17 mouse cellular contexts compared by ENCODE assay signal in the genomic region with DNA sequence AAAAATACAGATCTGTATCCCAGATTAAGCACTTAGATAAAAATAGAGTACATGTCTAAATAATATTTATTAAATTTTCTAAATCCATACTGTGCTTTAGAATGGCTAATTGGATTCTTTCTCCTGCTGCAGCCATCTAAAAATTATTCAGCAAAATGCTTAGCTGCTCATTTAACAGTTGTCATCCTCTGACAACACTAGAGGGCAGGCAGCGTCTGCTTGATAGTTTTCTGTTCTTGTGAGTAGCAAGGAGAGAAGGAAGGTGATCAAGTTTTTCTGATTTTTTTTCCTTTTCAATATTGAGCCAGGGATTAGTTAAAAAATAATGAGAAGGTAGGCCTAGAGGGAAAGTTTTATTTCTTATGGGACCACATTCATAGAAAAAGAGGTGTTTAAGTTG. TPM values are rescaled to one million over a fixed set of nuclear protein-coding genes. Genes with fewer than 3 reads are reported as not detected.
DNase-seq lines count a peak whose midpoint lies in the region; ATAC-seq and TF ChIP-seq lines count a peak whose summit lies in the region.
"Had no signal": no experiment of that assay in that cellular context is flagged by ENCODE, and none has a peak within 500 bp of the region (broad histone marks: within the 10 kb centered on the region; RNA-seq: fewer than 3 reads in every experiment).

No protein-coding gene starts in this region.

- H3K4me2 ChIP-seq in midbrain, embryonic 14.5 days (ENCODE audit: low read length), result no peak overlapping the region
- H3K4me2 ChIP-seq: liver, embryonic 11.5 days; midbrain, embryonic 15.5 days; neural tube, embryonic 12.5 days had no signal

- no peak for TF ChIP-seq POLR2A in kidney, adult 2 months (IDR thresholded peaks at IDR 0.05; ENCODE audit: low read depth, low read length)

- H3K27me3 ChIP-seq in kidney, adult 2 months (replicated peaks; ENCODE audit: control insufficient read depth, insufficient read depth, low read length), result no peaks in the 10 kb centered on the region
- no peaks in the 10 kb centered on the region for H3K27me3 ChIP-seq in midbrain, embryonic 14.5 days (ENCODE audit: control insufficient read depth, insufficient read depth, low read length)
- H3K27me3 ChIP-seq in midbrain, embryonic 10.5 days (ENCODE audit: low read depth, poor library complexity, severe bottlenecking), result no peaks in the 10 kb centered on the region
- no peaks in the 10 kb centered on the region for H3K27me3 ChIP-seq in splenic B cell, adult 2 months (ENCODE audit: control insufficient read depth, insufficient read depth, low read length, poor library complexity, severe bottlenecking)
- H3K27me3 ChIP-seq: midbrain, embryonic 15.5 days; neural tube, embryonic 12.5 days had no signal

- H3K9ac ChIP-seq in midbrain, embryonic 14.5 days (replicated peaks; ENCODE audit: low read length), result no peak overlapping the region
- H3K9ac ChIP-seq: midbrain, embryonic 15.5 days; neural tube, embryonic 12.5 days had no signal

- H3K4me1 ChIP-seq in kidney, adult 2 months (ENCODE audit: control insufficient read depth, insufficient read depth, low read length), result no peaks in the 10 kb centered on the region
- no peaks in the 10 kb centered on the region for H3K4me1 ChIP-seq in midbrain, embryonic 14.5 days (ENCODE audit: control insufficient read depth, insufficient read depth, low read length)
- H3K4me1 ChIP-seq in midbrain, embryonic 10.5 days, result no peaks in the 10 kb centered on the region
- H3K4me1 ChIP-seq: midbrain, embryonic 15.5 days; neural tube, embryonic 12.5 days had no signal

- no peak overlapping the region for H3K27ac ChIP-seq in kidney, adult 2 months (ENCODE audit: insufficient read depth, low read depth, low read length)
- H3K27ac ChIP-seq in midbrain, embryonic 14.5 days (replicated peaks; ENCODE audit: low read depth, low read length), result no peak overlapping the region
- H3K27ac ChIP-seq in midbrain, embryonic 10.5 days (replicated peaks), result no peak overlapping the region
- H3K27ac ChIP-seq: heart, embryonic 10.5 days; midbrain, embryonic 15.5 days; neural tube, embryonic 12.5 days had no signal

- TF ChIP-seq CTCF in kidney, adult 2 months (conservative IDR thresholded peaks at IDR 0.05; ENCODE audit: insufficient read depth, insufficient read length, low read depth, low read length), result no peak

- ATAC-seq in CD4-positive, CD25-positive, alpha-beta regulatory T cell, adult 4 months, result no peak
- no peak for ATAC-seq in midbrain, embryonic 14.5 days (ENCODE audit: low FRiP score, low TSS enrichment)
- ATAC-seq: forebrain, embryonic 16.5 days; midbrain, embryonic 15.5 days had no signal

- 77% methylated on average over 1 of the region's 1 CpGs for WGBS in kidney, adult 2 months
- 65% methylated on average over 1 of the region's 1 CpGs for WGBS in midbrain, embryonic 14.5 days
- 89% methylated on average over 1 of the region's 1 CpGs for WGBS in midbrain, embryonic 10.5 days

- DNase-seq in CD4-positive, CD25-positive, alpha-beta regulatory T cell, adult 2 months (ENCODE audit: low read depth, low spot score), result peak; percentile 22
- DNase-seq in kidney, adult 2 months, result peak; percentile 18
- DNase-seq in kidney, adult 9 months, result no peak
- DNase-seq in midbrain, embryonic 14.5 days, result peak; percentile 57
- DNase-seq in midbrain, embryonic 10.5 days (ENCODE audit: low spot score), result no peak
- peak; percentile 16 for DNase-seq in splenic B cell, adult 2 months (ENCODE audit: low read depth, low spot score)
- DNase-seq in spleen, adult 12 weeks (ENCODE audit: low spot score), result no peak
- DNase-seq: cerebellum, adult 18-20 months; gastrocnemius, postnatal 14 days; kidney, adult 11 months; thymus, adult 2 months had no signal

- H3K36me3 ChIP-seq in kidney, adult 2 months (ENCODE audit: control insufficient read depth, insufficient read depth, low read length), result no peaks in the 10 kb centered on the region
- H3K36me3 ChIP-seq in midbrain, embryonic 14.5 days (ENCODE audit: control insufficient read depth, insufficient read depth, low read length), result peaks cover 18% of the 10 kb centered on the region
- H3K36me3 ChIP-seq in midbrain, embryonic 10.5 days, result peaks cover 79% of the 10 kb centered on the region
- H3K36me3 ChIP-seq in splenic B cell, adult 2 months (ENCODE audit: control insufficient read depth, insufficient read depth, low read length, poor library complexity, severe bottlenecking), result no peaks in the 10 kb centered on the region
- H3K36me3 ChIP-seq: midbrain, embryonic 15.5 days had no signal

- no peaks in the 10 kb centered on the region for H3K9me3 ChIP-seq in midbrain, embryonic 14.5 days (ENCODE audit: control insufficient read depth, low read length)
- no peaks in the 10 kb centered on the region for H3K9me3 ChIP-seq in midbrain, embryonic 10.5 days (replicated peaks)
- H3K9me3 ChIP-seq: heart, embryonic 10.5 days; midbrain, embryonic 15.5 days; neural tube, embryonic 12.5 days had no signal

- no peak overlapping the region for H3K4me3 ChIP-seq in kidney, adult 2 months (ENCODE audit: insufficient read depth, low read depth, low read length)
- H3K4me3 ChIP-seq in midbrain, embryonic 14.5 days (replicated peaks; ENCODE audit: low read depth, low read length), result no peak overlapping the region
- H3K4me3 ChIP-seq in midbrain, embryonic 10.5 days, result no peak overlapping the region
- H3K4me3 ChIP-seq: heart, embryonic 10.5 days; midbrain, embryonic 15.5 days; neural tube, embryonic 12.5 days had no signal

RNA-seq across cellular contexts. Expression of gene Ube2t, which starts 10.6 kb away (rescaled TPM):
- 1 to 10 TPM; 5.6 to 6.3 TPM for polyA plus RNA-seq in CD4-positive, CD25-positive, alpha-beta regulatory T cell, adult 4 months (2017; shearing (Covaris generic))
- polyA plus RNA-seq in kidney, adult 2 months (2012; rRNA removed), result 0.61 and 0.83 TPM in 2 replicates
- 9.0 and 11.7 TPM in 2 replicates for polyA plus RNA-seq in midbrain, embryonic 14.5 days (2014; fragmentation: Nextera tagmentation; extraction: Ambion mirVana)
- 54.2 and 61.5 TPM in 2 replicates for polyA plus RNA-seq in midbrain, embryonic 10.5 days (2016; fragmentation: Nextera tagmentation; extraction: Ambion mirVana)

RNA-seq across cellular contexts. Expression of gene Ppp1r12b, which starts 17.2 kb away (rescaled TPM):
- polyA plus RNA-seq in CD4-positive, CD25-positive, alpha-beta regulatory T cell, adult 4 months (2017; shearing (Covaris generic)), result 1 to 10 TPM; 7.7 to 7.9 TPM
- polyA plus RNA-seq in kidney, adult 2 months (2012; rRNA removed), result 5.6 and 5.8 TPM in 2 replicates
- 10.5 and 14.5 TPM in 2 replicates for polyA plus RNA-seq in midbrain, embryonic 14.5 days (2014; fragmentation: Nextera tagmentation; extraction: Ambion mirVana)
- 5.7 and 6.8 TPM in 2 replicates for polyA plus RNA-seq in midbrain, embryonic 10.5 days (2016; fragmentation: Nextera tagmentation; extraction: Ambion mirVana)

Comparison
In these comparisons a context has a peak if more than half of its experiments do, and no peak if none do; other contexts are left out.
1. DNase-seq: peak in CD4-positive, CD25-positive, alpha-beta regulatory T cell, adult 2 months (single experiment), kidney, adult 2 months (single experiment), midbrain, embryonic 14.5 days (single experiment) and splenic B cell, adult 2 months (single experiment); none in kidney, adult 9 months (single experiment), midbrain, embryonic 10.5 days (single experiment) and spleen, adult 12 weeks (single experiment).